Mouse (Mus musculus) G1E (cell line): ENCODE results near the gene Adora2a.

Experiments
- CTCF ChIP-seq: IDR thresholded peaks from 2 replicates; pipeline ENCODE4 v1.5.1; 2012; ENCODE audit warnings: low read depth, low read length, inconsistent platforms, mixed read lengths
- GATA1 ChIP-seq: IDR thresholded peaks from 2 replicates; pipeline ENCODE4 v1.6.1; 2012; ENCODE audit warnings: borderline replicate concordance, low read length, inconsistent platforms, mixed read lengths
- TAL1 ChIP-seq: conservative IDR thresholded peaks from 2 replicates; pipeline ENCODE4 v1.6.1; 2012; ENCODE audit warnings: low read depth, low read length, inconsistent platforms, mixed read lengths

DNA sequence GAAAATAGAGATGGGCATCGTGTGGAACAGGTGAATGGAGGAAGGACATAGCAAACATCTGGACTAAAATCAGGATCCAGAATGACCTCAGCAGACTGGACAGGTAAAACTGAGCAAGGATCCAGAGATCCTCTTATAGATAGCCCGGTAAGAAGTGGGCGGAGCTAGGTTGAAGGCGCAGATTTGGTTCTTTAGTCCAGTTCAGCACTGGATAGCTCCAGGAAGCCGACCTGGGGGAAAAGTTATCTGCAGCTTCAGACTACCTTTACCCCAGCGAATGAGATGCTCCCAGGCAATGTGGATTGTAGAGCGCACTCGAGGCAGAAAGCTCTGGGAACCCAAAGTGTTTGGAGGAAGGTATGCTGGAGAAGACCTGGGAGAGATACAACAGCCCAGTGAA, 25.3 kb downstream of the Adora2a start:
- TF ChIP-seq CTCF: no peak
- TF ChIP-seq GATA1: no peak
- TF ChIP-seq TAL1: no peak
